Mouse (Mus musculus) brain, embryonic 14.5 days (tissue): ENCODE data around the gene AA467197. TPM values are rescaled to one million over a fixed set of nuclear protein-coding genes. Genes with fewer than 3 reads are reported as not detected.

Source experiments
- DNase-seq: peaks from one replicate; pipeline ENCODE4 v3.0.0-alpha.2; 2011; ENCODE audit warnings: low read depth
- CTCF ChIP-seq: fragments of 200-500 bp; IDR thresholded peaks from 2 replicates; pipeline ENCODE4 v1.5.1; 2012; ENCODE audit warnings: inconsistent platforms, mild to moderate bottlenecking, moderate library complexity, borderline replicate concordance; ENCODE audit not compliant: insufficient read depth, insufficient read length; ENCODE audit errors: extremely low read depth
- POLR2A ChIP-seq: fragments of 200-500 bp; IDR thresholded peaks from 2 replicates; pipeline ENCODE4 v1.6.1; 2012; ENCODE audit warnings: mild to moderate bottlenecking, inconsistent platforms, borderline replicate concordance; ENCODE audit not compliant: poor library complexity, insufficient read depth, insufficient read length, severe bottlenecking; ENCODE audit errors: extremely low read depth
- polyA plus RNA-seq: library from polyadenylated mRNA; depleted of rRNA; stranded (reverse); fragments of >200 nt; gene quantifications from 2 replicates; pipeline ENCODE4 v1.2.3, GENCODE M21; 2012

The AA467197 gene
- polyA plus RNA-seq, 1 experiment, result not detected

DNA sequence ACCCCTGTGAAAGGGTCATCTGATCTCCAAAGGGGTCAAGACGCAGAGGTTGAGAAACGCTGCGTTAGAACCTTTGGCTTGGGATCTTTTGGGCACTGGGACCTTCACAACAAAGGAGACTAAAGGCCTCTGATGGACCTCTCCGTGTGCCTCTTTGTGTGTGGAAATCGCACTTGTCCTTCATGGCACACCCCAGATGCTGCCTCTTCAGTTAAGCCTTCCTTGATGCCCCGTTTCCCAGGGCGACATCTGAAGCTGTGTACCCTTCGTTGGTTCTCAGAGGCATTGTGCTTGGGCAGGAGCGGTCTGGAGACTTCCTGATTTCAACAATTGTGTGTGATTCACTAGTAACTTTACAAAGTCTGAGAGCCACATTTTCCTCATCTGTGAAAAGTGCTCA, 20.0 kb downstream of the AA467197 start:
- no peak for DNase-seq
- TF ChIP-seq CTCF (no peak), POLR2A (no peak)

DNA sequence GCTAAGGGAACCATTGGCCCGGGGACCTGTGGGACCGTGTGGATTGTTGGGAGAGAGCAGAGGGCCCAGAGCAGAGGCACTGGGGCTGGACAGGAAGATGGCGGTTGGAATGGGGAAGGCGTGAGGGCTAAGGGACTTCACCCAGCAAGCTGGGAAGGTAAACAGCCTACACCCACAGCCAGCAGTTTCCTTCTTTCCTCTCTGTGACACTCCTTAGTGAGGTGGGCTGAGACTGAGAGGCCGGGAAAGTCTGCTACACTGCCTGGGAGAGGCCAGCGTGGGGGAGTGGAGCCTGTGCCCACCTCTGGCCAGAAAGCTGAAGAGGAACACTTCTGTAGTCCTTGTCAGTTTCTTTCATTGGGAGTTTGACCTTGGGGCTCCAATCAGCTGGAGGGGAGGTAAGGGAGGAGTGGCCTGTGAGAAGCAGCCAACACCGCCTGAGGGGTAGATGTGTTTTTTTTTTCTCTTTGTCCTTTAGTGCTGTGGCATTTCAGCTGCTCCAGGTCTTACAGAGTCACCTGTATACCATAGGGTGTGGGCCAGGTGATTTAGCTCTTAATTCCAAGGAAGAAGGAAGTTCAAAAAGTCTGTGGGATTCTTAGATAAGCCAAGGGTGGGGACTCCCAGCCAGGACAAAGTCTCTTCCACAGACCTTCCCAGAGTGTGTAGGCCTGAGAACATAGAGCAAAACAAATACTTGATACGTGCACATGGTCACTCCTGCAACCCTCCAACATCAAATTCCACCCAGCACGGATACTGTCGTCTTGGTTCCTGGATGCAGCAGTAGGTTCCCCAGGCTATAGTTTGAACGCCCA, 21.1 kb downstream of the AA467197 start:
- DNase-seq, result no peak
- TF ChIP-seq CTCF, result no peak
- TF ChIP-seq POLR2A, result no peak

DNA sequence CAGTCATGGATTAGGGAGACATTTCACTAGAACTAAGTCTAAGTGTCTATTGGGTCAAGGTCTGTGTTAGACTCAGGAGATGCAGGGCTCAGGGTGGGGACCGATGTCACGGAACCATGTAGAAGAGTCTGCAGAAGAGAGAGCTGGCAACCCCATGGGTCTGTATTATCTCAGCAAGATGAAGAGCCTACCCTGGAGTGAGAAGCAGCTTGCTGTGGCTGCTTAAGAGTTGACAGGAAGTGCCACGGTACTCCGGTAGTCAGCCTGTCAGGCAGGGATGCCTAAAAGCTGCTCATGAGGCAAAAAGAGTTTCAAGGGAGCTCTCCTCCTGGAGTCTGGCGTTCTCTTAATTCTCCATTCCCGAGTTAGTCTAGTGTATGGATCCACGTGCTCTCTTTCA, 23.0 kb downstream of the AA467197 start:
- no peak for TF ChIP-seq POLR2A
- TF ChIP-seq CTCF, result no peak
- DNase-seq, result no peak

DNA sequence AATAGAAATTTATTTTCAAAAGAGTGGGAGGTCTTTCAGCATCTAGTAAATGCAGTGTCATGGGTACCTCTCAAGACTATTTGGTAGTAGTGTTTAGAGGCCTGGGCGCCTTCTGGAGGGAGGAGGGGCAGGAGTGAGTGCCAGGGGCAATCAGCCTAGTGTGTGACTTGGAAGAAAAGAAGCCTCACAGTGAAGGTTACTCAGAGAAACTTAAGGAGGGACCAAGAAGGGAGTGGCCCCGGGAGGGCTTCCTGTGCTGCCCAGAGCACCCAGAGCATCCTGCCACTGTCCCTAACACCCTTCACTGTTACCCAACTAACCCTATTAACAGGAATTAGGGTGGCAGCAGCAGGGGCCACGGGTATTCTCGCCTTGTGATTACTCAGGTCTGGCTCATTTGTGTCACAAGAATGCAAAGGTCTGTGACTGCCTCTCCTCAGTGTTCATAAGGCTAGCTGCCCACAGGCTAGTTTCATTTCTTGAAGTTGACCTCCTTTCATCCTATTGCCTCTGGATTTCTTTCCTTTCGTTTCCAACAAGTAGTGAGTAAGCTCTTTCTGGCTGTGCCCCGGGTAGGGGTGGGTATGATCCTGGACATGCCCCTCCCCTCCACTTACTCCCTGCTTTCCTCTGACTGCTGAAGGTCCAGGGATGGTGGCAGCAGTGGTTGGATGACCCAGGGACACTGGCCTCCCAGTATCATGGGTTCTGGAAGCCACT, 28.6 kb downstream of the AA467197 start:
- no peak for TF ChIP-seq POLR2A
- DNase-seq, result no peak

DNA sequence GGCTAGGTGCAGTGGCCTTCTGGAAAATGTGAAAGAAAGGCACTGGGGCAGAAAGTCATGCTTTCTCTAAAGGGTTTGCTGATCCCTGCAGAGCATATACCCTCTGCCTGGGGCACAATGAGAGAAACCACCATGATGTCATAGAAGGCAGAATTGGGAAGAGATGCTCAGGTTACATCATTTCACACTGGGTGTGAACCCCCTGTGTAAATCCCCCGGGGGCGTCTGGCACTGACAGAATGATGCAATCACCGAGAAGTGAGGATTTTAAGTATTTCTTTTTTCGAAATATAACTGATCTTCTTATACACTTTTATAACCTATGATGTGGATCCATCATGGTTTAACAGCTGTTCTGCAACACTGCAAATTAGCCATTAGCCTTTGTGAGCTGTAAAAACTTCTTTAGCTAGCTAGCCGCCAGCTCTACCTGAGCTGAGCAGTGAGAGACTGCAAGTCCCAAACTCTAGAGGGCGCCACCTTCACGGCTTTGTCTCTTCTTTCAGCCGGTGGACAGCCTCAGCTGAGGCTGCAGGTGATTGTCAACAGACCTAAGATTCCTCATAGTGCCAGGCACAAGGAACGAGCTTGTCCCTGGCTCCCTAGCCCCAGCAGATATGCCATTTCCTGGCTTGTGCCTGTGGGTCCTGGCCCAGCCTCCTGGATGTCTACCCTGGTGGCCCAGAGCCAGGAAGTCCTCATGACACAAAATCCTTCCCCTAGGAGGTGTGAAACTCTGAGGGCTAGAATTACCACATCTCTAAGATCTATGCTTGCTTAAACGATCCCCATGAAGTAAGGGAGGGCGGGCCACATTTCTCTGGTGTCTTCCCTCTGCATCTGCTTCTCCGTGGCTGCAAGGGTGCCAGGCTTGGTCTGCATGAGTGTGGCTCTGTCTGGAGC, 29.4 kb downstream of the AA467197 start:
- DNase-seq, result peak; percentile 42
- TF ChIP-seq CTCF (peak; percentile 61), POLR2A (no peak)

DNA sequence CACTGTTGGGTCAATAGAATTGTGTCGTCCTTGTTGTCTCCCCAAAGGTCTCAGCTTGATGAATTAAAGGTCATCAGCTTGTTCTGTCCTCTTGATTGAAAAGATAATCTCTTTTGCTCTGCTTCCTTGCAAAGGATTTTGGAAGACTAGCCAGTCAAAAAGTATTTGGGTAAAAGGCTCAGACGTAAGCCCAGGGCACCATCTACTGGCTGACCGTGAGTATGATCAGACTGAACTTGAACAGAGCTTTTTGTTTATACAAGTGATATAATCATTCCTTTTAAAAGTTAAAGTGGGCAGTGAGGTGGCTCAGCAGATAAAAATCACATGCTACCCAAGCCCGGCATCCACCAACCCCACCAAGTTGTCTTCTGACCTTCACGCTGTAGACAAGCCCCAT, 31.1 kb downstream of the AA467197 start:
- TF ChIP-seq POLR2A, result no peak
- peak; percentile 63; the same call in 1 of the 2 replicates for TF ChIP-seq CTCF
- DNase-seq, result peak; percentile 69

DNA sequence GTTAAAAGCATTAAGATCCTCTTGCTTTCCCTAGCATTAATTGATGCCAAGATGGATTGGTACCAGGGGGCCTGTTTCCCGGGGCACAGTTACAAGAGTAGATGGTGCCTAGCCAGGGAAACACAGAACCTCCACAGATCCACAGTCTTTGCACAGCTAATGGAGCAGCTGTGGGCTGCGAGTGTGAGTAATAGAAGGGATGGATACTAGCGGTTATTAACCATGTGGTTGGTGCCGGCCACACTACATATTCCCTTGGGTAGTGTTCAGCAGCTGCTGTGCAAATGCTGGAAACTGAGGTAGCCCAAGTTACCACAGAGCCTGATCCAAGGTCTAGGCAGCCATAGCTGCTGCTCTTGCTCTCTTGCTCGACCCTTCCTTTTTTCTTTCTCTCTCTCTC, 34.9 kb downstream of the AA467197 start:
- TF ChIP-seq CTCF (no peak), POLR2A (no peak)
- no peak for DNase-seq

DNA sequence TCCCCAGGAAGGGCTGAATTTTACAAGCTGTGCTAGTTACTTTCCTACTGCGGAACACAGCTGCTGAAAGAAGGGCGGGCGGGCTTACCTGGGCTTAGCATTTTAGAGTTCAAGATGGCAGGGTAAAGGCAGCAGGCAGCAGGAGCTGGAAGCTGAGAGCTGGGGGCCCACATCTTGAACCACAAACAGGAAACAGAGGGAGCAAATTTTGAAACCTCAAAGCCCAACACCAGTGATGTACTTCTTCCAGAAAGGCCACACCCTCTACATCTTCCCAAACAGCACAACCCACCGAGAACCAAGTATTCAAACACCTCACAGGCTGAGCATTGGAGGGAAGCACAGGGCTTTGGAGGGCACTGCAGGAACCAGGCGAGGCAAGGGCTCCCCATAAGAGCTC, 36.1 kb downstream of the AA467197 start:
- TF ChIP-seq POLR2A (no peak), CTCF (no peak)
- no peak for DNase-seq

DNA sequence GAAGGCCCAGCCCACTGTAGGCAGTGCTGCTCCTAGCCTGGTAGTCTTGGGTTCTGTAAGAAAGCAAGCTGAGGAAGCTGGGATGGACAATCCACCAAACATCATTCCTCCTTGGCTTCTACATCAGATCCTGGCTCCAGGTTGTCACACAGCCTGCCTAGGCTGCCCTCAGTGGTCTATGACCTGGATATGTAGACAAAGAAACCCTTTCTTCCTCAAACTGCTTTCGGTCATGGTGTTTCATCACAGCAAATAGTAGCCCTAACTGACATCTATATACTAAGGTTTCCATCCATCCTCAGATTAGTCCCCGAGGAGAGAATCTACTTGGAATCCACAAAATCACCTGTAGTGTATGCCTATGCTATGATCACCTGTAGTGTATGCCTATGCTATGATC, 38.3 kb downstream of the AA467197 start:
- TF ChIP-seq CTCF (no peak), POLR2A (no peak)

DNA sequence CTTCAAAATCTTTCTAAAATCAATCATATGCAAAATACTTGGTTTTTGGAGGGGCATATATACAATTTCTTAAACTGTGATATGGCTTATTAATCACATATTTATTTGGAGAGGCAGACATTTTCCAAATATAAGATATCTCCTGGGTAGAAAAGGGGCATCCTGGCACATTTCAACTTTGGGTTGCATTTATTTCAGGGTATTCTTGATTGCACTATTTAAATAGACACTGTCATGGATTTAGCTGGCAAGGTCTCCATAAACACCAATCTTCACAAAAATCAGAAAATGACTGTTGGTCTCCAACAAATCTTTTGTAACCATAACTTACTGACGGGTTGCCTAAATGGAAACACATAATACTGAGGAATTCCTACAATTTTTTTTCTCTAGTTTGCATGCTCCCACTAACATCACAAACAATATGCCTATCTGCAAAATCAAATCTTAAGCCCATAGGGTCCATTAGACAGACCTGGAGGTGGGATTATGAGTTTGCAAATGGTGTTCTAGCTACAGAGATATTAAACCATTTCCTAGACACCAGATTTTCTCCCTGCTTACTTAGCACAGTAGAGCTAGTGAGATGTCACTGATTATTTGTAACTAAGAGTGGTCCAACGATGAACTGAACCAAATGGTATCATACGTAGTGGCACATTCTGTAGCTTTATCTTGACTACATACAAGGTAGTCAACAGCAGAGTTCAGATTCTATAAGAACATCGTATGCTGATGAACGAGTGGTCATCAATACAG, 44.8 kb downstream of the AA467197 start:
- TF ChIP-seq POLR2A (no peak), CTCF (no peak)
- DNase-seq, result no peak

More for the DNA sequence above, 38.3 kb downstream of the AA467197 start:
- no peak for DNase-seq
